Mouse (Mus musculus): ENCODE measurements around the gene Ephb1. TPM values are rescaled to one million over a fixed set of nuclear protein-coding genes. Genes with fewer than 3 reads are reported as not detected.

Gene Ephb1
- polyA plus RNA-seq, 1 experiment from 2014 or later: 1.6 TPM

GRCm38 (mm10) chr9:101999690-102000089 is 354.8 kb downstream of the Ephb1 start:
- no peak for ATAC-seq (ENCODE audit: insufficient number of reproducible peaks, low FRiP score, low TSS enrichment, low read depth)
- 47% methylated on average over 4 of the region's 4 CpGs for WGBS

GRCm38 (mm10) chr9:101996771-101997500 is 357.6 kb downstream of the Ephb1 start:
- DNase-seq (ENCODE audit: low spot score) (no peak), ATAC-seq (ENCODE audit: insufficient number of reproducible peaks, low FRiP score, low TSS enrichment, low read depth) (no peak)
- Histone ChIP-seq H3K4me3 (ENCODE audit: low read depth, low read length) (no peak overlapping the region), H3K4me2 (ENCODE audit: low read depth, severe bottlenecking) (no peak overlapping the region), H3K27ac (replicated peaks; ENCODE audit: low read depth, low read length) (no peak overlapping the region), H3K27me3 (ENCODE audit: control insufficient read depth, insufficient read depth, low read length) (no peaks in the 10 kb centered on the region), H3K36me3 (ENCODE audit: control insufficient read depth, insufficient read depth, low read length) (no peaks in the 10 kb centered on the region), H3K4me1 (ENCODE audit: control insufficient read depth, insufficient read depth, low read length) (no peaks in the 10 kb centered on the region), H3K9me3 (ENCODE audit: control insufficient read depth, low read length) (no peaks in the 10 kb centered on the region), H3K9ac (ENCODE audit: low read length) (no peak overlapping the region)
- WGBS: 86% methylated on average over 16 of the region's 16 CpGs

More at GRCm38 (mm10) chr9:101999690-102000089, 354.8 kb downstream of the Ephb1 start:
- no peak overlapping the region for H3K4me3 ChIP-seq (ENCODE audit: low read depth, low read length)
- H3K36me3 ChIP-seq (ENCODE audit: control insufficient read depth, insufficient read depth, low read length): no peaks in the 10 kb centered on the region
- no peak overlapping the region for H3K27ac ChIP-seq (replicated peaks; ENCODE audit: low read depth, low read length)
- H3K4me1 ChIP-seq (ENCODE audit: control insufficient read depth, insufficient read depth, low read length): no peaks in the 10 kb centered on the region
- DNase-seq (ENCODE audit: low spot score): no peak
- H3K27me3 ChIP-seq (ENCODE audit: control insufficient read depth, insufficient read depth, low read length): no peaks in the 10 kb centered on the region
- H3K9ac ChIP-seq (ENCODE audit: low read length): no peak overlapping the region
- H3K9me3 ChIP-seq (ENCODE audit: control insufficient read depth, low read length): no peaks in the 10 kb centered on the region
- no peak overlapping the region for H3K4me2 ChIP-seq (ENCODE audit: low read depth, severe bottlenecking)

DNA sequence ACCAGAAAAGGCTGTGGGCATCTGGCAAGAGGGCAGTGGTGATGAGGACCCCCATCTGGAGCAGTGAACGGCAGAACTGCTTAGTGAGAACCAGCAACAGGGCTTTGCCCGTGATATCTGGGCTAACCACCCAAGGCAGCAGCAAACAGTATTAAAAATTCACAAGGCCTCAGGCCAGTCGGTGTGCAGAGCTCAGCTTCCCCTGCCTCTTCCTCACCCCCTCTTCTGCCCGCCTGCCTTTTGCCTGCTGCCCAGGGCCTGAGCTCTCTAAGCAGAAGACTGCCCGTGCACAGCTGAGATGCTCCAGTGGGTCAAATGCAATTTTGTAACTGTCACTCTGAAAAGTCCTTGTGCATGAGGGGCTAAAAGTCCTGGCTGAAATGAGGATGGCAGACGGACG is 358.3 kb downstream of the Ephb1 start:
- Histone ChIP-seq H3K36me3 (ENCODE audit: control insufficient read depth, insufficient read depth, low read length) (no peaks in the 10 kb centered on the region), H3K4me2 (ENCODE audit: low read depth, severe bottlenecking) (no peak overlapping the region), H3K27me3 (ENCODE audit: control insufficient read depth, insufficient read depth, low read length) (no peaks in the 10 kb centered on the region), H3K4me3 (ENCODE audit: low read depth, low read length) (no peak overlapping the region), H3K27ac (replicated peaks; ENCODE audit: low read depth, low read length) (no peak overlapping the region), H3K9ac (ENCODE audit: low read length) (no peak overlapping the region), H3K9me3 (ENCODE audit: control insufficient read depth, low read length) (no peaks in the 10 kb centered on the region), H3K4me1 (ENCODE audit: control insufficient read depth, insufficient read depth, low read length) (no peaks in the 10 kb centered on the region)
- ATAC-seq (ENCODE audit: insufficient number of reproducible peaks, low FRiP score, low TSS enrichment, low read depth): no peak
- DNase-seq (ENCODE audit: low spot score): no peak
- WGBS: 83% methylated on average over 7 of the region's 7 CpGs

- H3K9ac ChIP-seq (ENCODE audit: low read length): no peak overlapping the region
- H3K27ac ChIP-seq (replicated peaks; ENCODE audit: low read depth, low read length): no peak overlapping the region
- no peak for ATAC-seq (ENCODE audit: insufficient number of reproducible peaks, low FRiP score, low TSS enrichment, low read depth)
Observed at GRCm38 (mm10) chr9:101995423-101996156, 358.9 kb downstream of the Ephb1 start.

GRCm38 (mm10) chr9:101994086-101994485 is 360.4 kb downstream of the Ephb1 start:
- WGBS: 87% methylated on average over 2 of the region's 2 CpGs
- Histone ChIP-seq H3K4me2 (ENCODE audit: low read depth, severe bottlenecking) (no peak overlapping the region), H3K9ac (ENCODE audit: low read length) (no peak overlapping the region), H3K27ac (replicated peaks; ENCODE audit: low read depth, low read length) (no peak overlapping the region), H3K9me3 (ENCODE audit: control insufficient read depth, low read length) (no peaks in the 10 kb centered on the region), H3K36me3 (ENCODE audit: control insufficient read depth, insufficient read depth, low read length) (no peaks in the 10 kb centered on the region), H3K27me3 (ENCODE audit: control insufficient read depth, insufficient read depth, low read length) (no peaks in the 10 kb centered on the region), H3K4me1 (ENCODE audit: control insufficient read depth, insufficient read depth, low read length) (no peaks in the 10 kb centered on the region), H3K4me3 (ENCODE audit: low read depth, low read length) (no peak overlapping the region)
- ATAC-seq (ENCODE audit: insufficient number of reproducible peaks, low FRiP score, low TSS enrichment, low read depth) (no peak), DNase-seq (ENCODE audit: low spot score) (no peak)

More at GRCm38 (mm10) chr9:101995423-101996156, 358.9 kb downstream of the Ephb1 start:
- 71% methylated on average over 10 of the region's 10 CpGs for WGBS
- Histone ChIP-seq H3K36me3 (ENCODE audit: control insufficient read depth, insufficient read depth, low read length) (no peaks in the 10 kb centered on the region), H3K4me2 (ENCODE audit: low read depth, severe bottlenecking) (no peak overlapping the region), H3K4me1 (ENCODE audit: control insufficient read depth, insufficient read depth, low read length) (no peaks in the 10 kb centered on the region), H3K27me3 (ENCODE audit: control insufficient read depth, insufficient read depth, low read length) (no peaks in the 10 kb centered on the region), H3K4me3 (ENCODE audit: low read depth, low read length) (no peak overlapping the region), H3K9me3 (ENCODE audit: control insufficient read depth, low read length) (no peaks in the 10 kb centered on the region)
- no peak for DNase-seq (ENCODE audit: low spot score)

DNA sequence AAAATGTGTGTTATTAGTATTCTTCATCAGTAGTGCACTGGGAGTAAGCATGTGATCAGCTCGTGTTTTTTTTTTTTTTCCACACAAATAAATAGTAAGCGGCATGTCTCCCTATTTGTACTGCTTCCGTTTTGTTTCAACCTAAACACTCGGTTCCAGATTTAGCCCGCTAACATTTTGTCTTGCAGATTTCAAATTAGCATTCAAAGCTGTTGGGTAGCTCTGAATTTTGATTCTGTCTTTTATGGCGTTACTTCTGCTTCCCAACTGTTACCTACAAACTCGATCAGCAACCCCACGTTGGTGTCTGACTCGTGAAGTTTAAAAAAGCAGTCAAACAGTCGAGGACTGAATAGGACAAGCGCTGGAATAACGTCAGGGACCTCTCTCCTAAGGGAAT is 363.7 kb downstream of the Ephb1 start:
- Histone ChIP-seq H3K4me1 (ENCODE audit: control insufficient read depth, insufficient read depth, low read length) (no peaks in the 10 kb centered on the region), H3K4me3 (ENCODE audit: low read depth, low read length) (no peak overlapping the region), H3K4me2 (ENCODE audit: low read depth, severe bottlenecking) (no peak overlapping the region), H3K9ac (ENCODE audit: low read length) (no peak overlapping the region), H3K9me3 (ENCODE audit: control insufficient read depth, low read length) (no peaks in the 10 kb centered on the region), H3K36me3 (ENCODE audit: control insufficient read depth, insufficient read depth, low read length) (no peaks in the 10 kb centered on the region), H3K27ac (replicated peaks; ENCODE audit: low read depth, low read length) (no peak overlapping the region), H3K27me3 (ENCODE audit: control insufficient read depth, insufficient read depth, low read length) (no peaks in the 10 kb centered on the region)
- no peak for DNase-seq (ENCODE audit: low spot score)
- no peak for ATAC-seq (ENCODE audit: insufficient number of reproducible peaks, low FRiP score, low TSS enrichment, low read depth)
- 82% methylated on average over 12 of the region's 12 CpGs for WGBS

DNA sequence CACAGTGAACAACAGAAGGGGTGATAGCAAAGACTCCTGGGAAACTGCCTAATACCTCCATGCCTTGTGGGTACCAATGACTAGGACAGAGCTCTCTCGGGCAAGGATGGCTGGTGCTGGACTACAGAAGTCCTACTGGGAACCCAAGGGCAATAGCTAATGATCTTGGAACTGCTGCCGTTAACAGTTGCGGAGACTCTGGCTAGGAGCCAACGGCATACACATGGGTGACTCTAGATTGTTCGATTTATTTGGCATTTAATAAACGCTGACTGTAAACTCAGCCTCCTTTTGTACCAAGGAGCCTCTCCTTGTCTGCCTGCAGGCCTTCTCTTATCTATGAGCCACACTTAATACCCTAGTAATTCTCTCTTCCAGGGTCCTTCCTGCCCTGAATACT is 364.5 kb downstream of the Ephb1 start:
- Histone ChIP-seq H3K27ac (replicated peaks; ENCODE audit: low read depth, low read length) (no peak overlapping the region), H3K36me3 (ENCODE audit: control insufficient read depth, insufficient read depth, low read length) (no peaks in the 10 kb centered on the region), H3K4me2 (ENCODE audit: low read depth, severe bottlenecking) (no peak overlapping the region), H3K9ac (ENCODE audit: low read length) (no peak overlapping the region), H3K4me3 (ENCODE audit: low read depth, low read length) (no peak overlapping the region), H3K9me3 (ENCODE audit: control insufficient read depth, low read length) (no peaks in the 10 kb centered on the region), H3K4me1 (ENCODE audit: control insufficient read depth, insufficient read depth, low read length) (no peaks in the 10 kb centered on the region), H3K27me3 (ENCODE audit: control insufficient read depth, insufficient read depth, low read length) (no peaks in the 10 kb centered on the region)
- WGBS: 82% methylated on average over 6 of the region's 6 CpGs
- DNase-seq (ENCODE audit: low spot score): no peak
- ATAC-seq (ENCODE audit: insufficient number of reproducible peaks, low FRiP score, low TSS enrichment, low read depth): no peak

DNA sequence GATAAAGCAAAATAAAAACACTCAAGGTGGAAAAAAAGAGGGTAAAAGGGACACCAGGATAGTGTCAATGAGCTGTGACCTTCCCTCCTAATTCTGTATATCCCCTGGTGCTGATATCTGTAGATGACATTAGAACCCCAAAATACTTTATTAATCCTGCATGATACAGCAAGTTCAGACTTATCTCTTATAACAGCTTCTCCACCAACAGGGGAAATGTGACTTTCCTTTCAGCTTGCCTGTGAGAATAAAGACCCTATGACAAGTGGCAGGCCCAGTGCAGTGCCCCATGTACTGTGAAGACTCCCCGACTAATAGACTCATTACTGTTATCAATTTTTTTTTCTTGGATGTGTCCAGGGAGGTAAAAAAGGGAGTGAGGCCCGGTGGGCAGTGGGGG is 367.6 kb downstream of the Ephb1 start:
- Histone ChIP-seq H3K9me3 (ENCODE audit: control insufficient read depth, low read length) (no peaks in the 10 kb centered on the region), H3K36me3 (ENCODE audit: control insufficient read depth, insufficient read depth, low read length) (no peaks in the 10 kb centered on the region), H3K27ac (replicated peaks; ENCODE audit: low read depth, low read length) (no peak overlapping the region), H3K4me1 (ENCODE audit: control insufficient read depth, insufficient read depth, low read length) (no peaks in the 10 kb centered on the region), H3K4me2 (ENCODE audit: low read depth, severe bottlenecking) (no peak overlapping the region), H3K27me3 (ENCODE audit: control insufficient read depth, insufficient read depth, low read length) (no peaks in the 10 kb centered on the region), H3K9ac (ENCODE audit: low read length) (no peak overlapping the region), H3K4me3 (ENCODE audit: low read depth, low read length) (no peak overlapping the region)
- DNase-seq (ENCODE audit: low spot score): no peak
- no peak for ATAC-seq (ENCODE audit: insufficient number of reproducible peaks, low FRiP score, low TSS enrichment, low read depth)
- WGBS: 85% methylated on average over 2 of the region's 2 CpGs
